Mouse (Mus musculus) embryonic stem cell, embryonic (primary cell): ENCODE measurements around the gene Cnot10.

Experiments
- CTCF ChIA-PET, 4 experiments: fragments of 300-600 bp in 2 of 4; fragments of 350-600 bp in 2 of 4; sonication (Branson Sonifier 250); formaldehyde crosslinking; loops; one replicate each; lab custom pipeline; 2022; ENCODE audit warnings: inconsistent platforms in 2 of 4; lab: Charles Lee
- POLR2A ChIA-PET, 4 experiments: fragments of 300-600 bp in 2 of 4; fragments of 350-600 bp in 2 of 4; sonication (Branson Sonifier 250); formaldehyde crosslinking; loops; one replicate each; lab custom pipeline; 2022; ENCODE audit warnings: antibody characterized with exemption in 4 of 4, inconsistent platforms in 1 of 4; lab: Charles Lee

Gene Cnot10

DNA sequence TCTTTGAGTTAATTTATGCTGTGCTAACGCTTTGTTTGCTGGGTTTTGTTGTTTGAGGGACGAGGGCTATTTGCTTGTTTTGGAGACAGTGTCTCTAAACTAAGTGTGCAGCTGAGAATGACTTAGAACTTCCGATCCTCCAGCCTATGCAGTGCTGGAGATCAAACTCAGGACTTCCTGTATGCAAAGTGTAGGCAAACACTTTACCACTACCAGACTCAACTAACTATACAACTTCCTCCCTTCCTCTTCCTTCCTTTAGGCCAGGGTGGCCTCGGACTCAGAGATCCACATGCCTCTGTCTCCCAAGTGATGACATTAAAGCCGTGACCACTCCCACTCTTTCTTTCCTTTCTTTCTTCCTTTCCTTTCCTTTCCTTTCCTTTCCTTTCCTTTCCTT is 66.5 kb downstream of the Cnot10 start:
- CTCF ChIA-PET: interaction anchor here in 1 of 4 experiments (0.7 kb wide), 1 partner anchor 40 kb away, joined by 7 read pairs; no protein-coding TSS in a partner anchor
- POLR2A ChIA-PET: interaction anchor here in 1 of 4 experiments (0.7 to 11.5 kb wide), 3 partner anchors 8 to 547 kb away, joined by 3 to 118 read pairs (median 4); no protein-coding TSS in a partner anchor

- ChIA-PET CTCF (interaction anchor here (0.6 to 1.7 kb wide), 10 partner anchors 9 to 181 kb away, joined by 3 to 10 read pairs (median 3); no protein-coding TSS in a partner anchor), POLR2A (interaction anchor here in 3 of 4 experiments (0.5 to 11.5 kb wide), 42 partner anchors 9 to 506 kb away, joined by 3 to 118 read pairs (median 5); partner anchors contain the start of genes C130032M10Rik (in 1 of the 3) and Ccr4 (in 1 of the 3))
Measured at GRCm38 (mm10) chr9:114568682-114569474, 71.1 kb downstream of the Cnot10 start.

DNA sequence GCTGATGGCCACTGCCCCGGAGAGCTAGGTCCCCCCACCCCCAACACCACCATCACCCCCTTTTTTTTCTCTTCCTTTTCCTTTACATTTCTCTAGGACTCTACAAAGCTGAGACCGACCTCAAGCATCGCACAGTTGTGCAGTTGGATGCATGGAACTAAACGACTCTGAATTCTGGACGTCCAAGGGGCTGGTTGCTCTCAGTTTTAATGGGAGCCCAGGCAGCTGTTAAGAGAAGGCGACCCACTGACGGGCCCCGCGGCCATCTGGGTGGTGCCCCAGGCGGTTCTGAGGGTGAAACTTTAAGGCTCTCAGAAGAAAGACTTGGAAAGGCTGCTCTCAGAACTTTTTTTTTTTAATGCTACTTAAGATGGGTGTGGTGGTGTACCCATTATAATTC is 75.3 kb downstream of the Cnot10 start:
- ChIA-PET CTCF (interaction anchor here in 3 of 4 experiments (0.6 to 2.2 kb wide), 10 partner anchors 8 to 173 kb away, joined by 3 to 8 read pairs (median 4); partner anchors contain the start of gene Cmtm6 (in 1 of the 3)), POLR2A (interaction anchor here (0.6 to 11.5 kb wide), 49 partner anchors 8 to 369 kb away, joined by 3 to 118 read pairs (median 4); partner anchors contain the start of gene Gpd1l (in 1 of the 4))

DNA sequence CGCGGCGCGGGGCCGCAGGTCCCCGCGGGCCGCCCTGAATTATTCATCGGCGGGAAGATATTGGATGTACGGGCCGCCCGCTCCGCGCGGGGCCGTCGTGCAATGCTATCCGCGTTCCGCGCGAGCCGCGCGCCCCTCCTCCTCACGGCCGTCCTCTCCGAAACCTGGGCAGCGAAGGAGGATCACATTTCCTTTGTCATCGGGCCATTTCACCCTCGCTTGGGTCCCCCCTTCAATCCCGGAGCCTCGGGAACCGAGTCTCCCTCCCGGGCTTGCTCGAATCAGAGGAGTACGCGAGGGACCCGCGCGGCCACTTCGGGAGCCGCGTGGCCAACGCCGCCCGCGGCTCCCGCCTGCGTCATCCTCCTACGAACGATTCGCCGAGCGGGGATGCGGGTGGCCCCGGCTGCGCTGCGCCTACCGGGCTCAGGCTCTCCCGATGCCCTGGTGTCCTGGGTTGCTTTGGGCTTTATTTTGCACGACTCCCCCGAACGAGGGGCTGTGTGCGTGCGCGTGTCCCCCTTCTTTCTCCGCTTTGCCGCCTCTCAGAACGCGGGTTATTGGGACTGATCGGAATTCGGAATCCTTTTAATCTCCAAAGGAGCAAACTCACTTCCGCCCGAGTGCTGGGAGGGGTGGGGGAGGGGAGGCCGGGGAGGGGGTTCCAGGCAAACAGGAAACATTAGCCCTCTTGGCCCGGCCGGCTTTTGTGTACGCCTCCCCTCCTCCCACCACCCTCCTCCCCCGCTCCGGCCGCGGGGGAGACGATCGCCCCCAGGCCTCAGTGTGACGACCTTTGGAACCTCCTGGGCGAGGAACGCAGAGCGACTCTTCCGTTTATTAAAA is 76.0 kb downstream of the Cnot10 start, which contains the start of gene Trim71:
Gene Trim71 (minus strand): TSS at position 609 of the 846 bp plus-strand sequence.
- ChIA-PET CTCF (interaction anchor here in 3 of 4 experiments (0.6 to 2.2 kb wide), 8 partner anchors 17 to 172 kb away, joined by 3 to 8 read pairs (median 4); partner anchors contain the start of gene Cmtm6 (in 1 of the 3)), POLR2A (interaction anchor here (0.6 to 11.5 kb wide), 49 partner anchors 7 to 761 kb away, joined by 3 to 118 read pairs (median 4); partner anchors contain the start of gene Gpd1l (in 1 of the 4))

- CTCF ChIA-PET: interaction anchor here in 1 of 4 experiments (0.7 kb wide), 1 partner anchor 113 kb away, joined by 4 read pairs; no protein-coding TSS in a partner anchor
- POLR2A ChIA-PET: interaction anchor here (0.6 to 2.4 kb wide), 18 partner anchors 8 to 760 kb away, joined by 3 to 14 read pairs (median 4); no protein-coding TSS in a partner anchor
Measured at GRCm38 (mm10) chr9:114562919-114563751, 76.8 kb downstream of the Cnot10 start.

DNA sequence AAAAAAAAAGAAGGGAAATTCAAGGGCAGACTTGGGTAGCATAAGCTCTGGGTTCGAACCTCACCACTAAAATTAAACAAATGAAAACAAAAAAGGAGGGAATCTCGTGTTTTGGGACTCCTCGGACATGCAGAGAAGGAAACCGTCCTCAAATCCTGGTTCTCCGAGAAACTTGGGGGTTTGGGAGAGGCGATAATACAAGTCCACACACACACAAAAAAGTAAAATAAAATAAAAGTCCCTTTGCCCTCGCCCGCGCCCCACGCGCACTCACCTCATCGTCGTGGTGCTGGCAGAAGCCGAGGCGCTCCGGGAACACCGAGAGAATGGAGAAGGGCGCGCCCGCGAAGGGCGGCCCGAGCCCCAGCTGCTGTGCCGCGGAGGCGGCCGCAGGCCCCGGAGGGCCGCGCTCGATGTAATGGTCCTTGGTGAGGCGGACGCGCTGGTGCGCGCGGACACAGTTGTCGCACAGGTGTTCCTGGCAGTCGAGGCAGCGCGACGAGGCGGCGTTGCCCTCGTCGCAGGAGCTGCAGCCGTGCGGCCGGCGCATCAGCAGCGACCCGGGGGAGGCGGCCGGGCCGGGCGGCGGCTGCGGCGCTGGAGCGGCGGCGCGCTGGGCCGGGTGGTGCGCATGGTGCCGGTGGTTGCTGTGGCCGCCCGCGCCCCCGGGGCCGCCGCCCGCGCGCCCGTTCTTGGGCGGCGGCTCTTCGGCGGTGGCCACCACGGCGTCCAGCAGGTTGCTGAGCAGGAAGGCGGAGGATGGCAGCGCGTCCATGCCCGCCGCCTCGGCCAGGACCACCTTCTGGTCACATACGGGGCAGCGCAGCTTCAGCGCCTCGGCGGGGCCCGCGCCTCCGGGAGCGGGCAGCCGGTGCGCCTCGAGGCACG is 77.7 kb downstream of the Cnot10 start:
- CTCF ChIA-PET: no interaction called here
- POLR2A ChIA-PET: interaction anchor here in 3 of 4 experiments (0.7 to 2.4 kb wide), 11 partner anchors 8 to 59 kb away, joined by 3 to 14 read pairs (median 4); no protein-coding TSS in a partner anchor

- CTCF ChIA-PET: no interaction called here
- POLR2A ChIA-PET: interaction anchor here in 3 of 4 experiments (0.7 to 2.4 kb wide), 9 partner anchors 8 to 45 kb away, joined by 3 to 14 read pairs (median 5); no protein-coding TSS in a partner anchor
Measured at GRCm38 (mm10) chr9:114561671-114561971, 78.4 kb downstream of the Cnot10 start.

GRCm38 (mm10) chr9:114560771-114561670 is 79.0 kb downstream of the Cnot10 start:
- POLR2A ChIA-PET: interaction anchor here in 3 of 4 experiments (0.7 to 3.2 kb wide), 10 partner anchors 8 to 45 kb away, joined by 3 to 22 read pairs (median 6); no protein-coding TSS in a partner anchor
- CTCF ChIA-PET: interaction anchor here in 1 of 4 experiments (1.0 kb wide), 1 partner anchor 8 kb away, joined by 3 read pairs; no protein-coding TSS in a partner anchor

GRCm38 (mm10) chr9:114560141-114560540 is 79.8 kb downstream of the Cnot10 start:
- ChIA-PET CTCF (interaction anchor here in 2 of 4 experiments (1.0 to 1.2 kb wide), 2 partner anchors 9 to 24 kb away, joined by 3 read pairs; no protein-coding TSS in a partner anchor), POLR2A (interaction anchor here in 3 of 4 experiments (0.6 to 3.2 kb wide), 16 partner anchors 9 to 164 kb away, joined by 3 to 22 read pairs (median 4); no protein-coding TSS in a partner anchor)

DNA sequence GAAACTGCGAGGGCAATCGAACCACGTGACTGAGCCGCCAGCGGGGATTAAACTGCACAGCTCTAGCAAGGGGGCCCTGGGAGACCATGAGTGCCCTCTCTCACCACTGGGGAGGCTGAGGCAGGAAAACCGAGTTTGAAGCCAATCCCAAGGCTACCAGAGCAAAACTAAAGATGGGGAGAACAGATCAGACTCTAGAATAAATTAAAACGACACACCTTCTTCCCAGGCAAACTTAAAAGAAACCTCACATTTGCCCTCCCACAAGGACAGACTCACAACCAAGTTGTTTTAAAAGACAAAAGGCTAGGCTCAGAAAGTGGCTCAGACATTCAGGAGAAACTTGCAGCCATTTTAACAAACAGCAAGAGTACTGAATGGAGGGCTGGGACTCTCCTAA is 82.9 kb downstream of the Cnot10 start:
- POLR2A ChIA-PET: interaction anchor here (0.5 to 17.4 kb wide), 53 partner anchors 8 to 626 kb away, joined by 3 to 353 read pairs (median 7); partner anchors contain the start of genes C130032M10Rik (in 2 of the 4), Ccr4 (in 2 of the 4), Trim71 (in 2 of the 4) and Ubp1 (in 1 of the 4)
- CTCF ChIA-PET: interaction anchor here in 3 of 4 experiments (0.6 to 2.0 kb wide), 11 partner anchors 9 to 39 kb away, joined by 3 to 11 read pairs (median 5); no protein-coding TSS in a partner anchor

DNA sequence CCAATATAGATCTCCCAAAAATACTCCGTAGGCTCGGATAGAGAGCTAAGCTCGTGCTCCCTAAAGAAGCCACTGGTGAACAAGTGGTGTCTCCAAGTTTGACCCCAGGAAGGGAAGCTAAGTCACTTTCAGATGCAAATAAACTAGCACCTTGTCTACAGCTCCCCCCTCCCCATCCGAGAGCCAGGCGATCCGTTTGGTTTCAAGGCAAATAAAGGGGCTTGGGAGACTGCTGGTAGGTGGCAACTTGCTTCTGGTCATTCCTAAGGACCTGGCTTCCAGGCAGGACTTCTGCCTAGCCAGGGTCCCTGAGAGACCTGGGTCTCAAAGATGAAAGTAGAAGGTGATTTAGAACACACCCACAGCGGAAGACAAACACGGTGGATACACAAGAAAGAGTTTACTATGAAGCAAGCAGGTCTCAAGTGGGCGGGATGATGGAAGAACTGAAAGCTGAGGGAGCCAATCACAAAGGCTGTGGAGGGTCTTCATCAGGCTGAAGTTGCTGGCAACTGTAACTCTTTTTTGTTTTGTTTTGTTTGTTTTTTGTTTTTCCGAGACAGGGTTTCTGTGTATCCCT is 83.6 kb downstream of the Cnot10 start:
- ChIA-PET CTCF (interaction anchor here (0.5 to 2.0 kb wide), 21 partner anchors 8 to 176 kb away, joined by 3 to 11 read pairs (median 4); no protein-coding TSS in a partner anchor), POLR2A (interaction anchor here (0.5 to 17.4 kb wide), 71 partner anchors 9 to 706 kb away, joined by 3 to 353 read pairs (median 6); partner anchors contain the start of genes C130032M10Rik (in 2 of the 4), Ccr4 (in 2 of the 4), Trim71 (in 2 of the 4) and Ubp1 (in 1 of the 4))

DNA sequence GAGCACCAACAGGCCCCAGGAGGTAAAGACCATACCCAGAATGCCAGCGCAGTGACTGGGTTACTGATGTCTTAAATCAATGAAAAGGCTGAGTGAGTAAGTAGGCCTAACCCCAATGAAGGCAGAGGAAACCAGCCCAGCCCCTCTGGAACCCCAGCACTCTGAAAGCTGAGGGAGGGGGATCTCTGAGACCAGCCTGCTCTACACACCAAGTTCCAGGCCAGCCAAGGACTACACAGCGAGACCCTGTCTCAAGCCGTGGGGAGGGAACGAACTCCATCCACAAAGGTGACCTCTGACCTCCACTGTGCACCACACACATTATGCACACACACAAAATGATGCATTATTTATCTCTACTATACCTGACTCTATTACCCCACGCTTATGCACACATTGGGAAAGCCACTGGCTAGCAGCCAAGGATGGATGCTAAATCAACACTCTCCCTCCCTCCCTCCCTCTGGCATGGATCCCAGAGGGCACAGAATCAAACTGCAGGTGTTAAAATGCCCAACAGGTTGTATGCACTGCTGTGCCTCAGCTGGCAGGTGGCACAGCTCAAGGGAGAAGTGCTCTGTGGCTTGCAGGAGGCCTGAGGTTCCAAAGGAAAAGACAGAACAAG is 85.5 kb downstream of the Cnot10 start:
- POLR2A ChIA-PET: interaction anchor here (0.6 to 17.4 kb wide), 33 partner anchors 7 to 55 kb away, joined by 3 to 353 read pairs (median 5); partner anchors contain the start of genes C130032M10Rik (in 1 of the 4) and Trim71 (in 1 of the 4)
- CTCF ChIA-PET: interaction anchor here in 3 of 4 experiments (0.6 to 1.7 kb wide), 6 partner anchors 19 to 588 kb away, joined by 3 to 7 read pairs (median 4); no protein-coding TSS in a partner anchor

DNA sequence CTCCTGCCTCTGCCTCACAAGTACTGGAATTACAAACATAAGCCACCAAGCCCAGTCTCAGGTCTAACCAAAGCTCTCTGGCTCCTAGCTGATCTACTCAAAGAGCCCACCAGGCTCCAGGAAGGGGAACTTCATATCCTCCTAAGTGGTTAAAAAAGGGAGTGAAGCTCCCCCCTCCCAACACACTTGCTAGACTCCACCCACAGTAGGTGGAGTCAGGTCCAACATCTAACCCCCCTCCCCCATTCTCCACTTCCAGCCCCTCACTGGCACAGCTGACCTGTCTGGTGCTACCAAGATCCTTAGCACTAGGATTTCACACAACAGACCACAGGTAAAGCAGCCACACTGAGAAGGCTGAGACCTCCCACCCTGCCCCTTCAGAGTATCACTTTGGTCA is 86.2 kb downstream of the Cnot10 start:
- CTCF ChIA-PET: interaction anchor here in 2 of 4 experiments (0.7 to 1.7 kb wide), 5 partner anchors 19 to 27 kb away, joined by 3 to 7 read pairs (median 5); no protein-coding TSS in a partner anchor
- POLR2A ChIA-PET: interaction anchor here (0.6 to 17.4 kb wide), 28 partner anchors 8 to 149 kb away, joined by 3 to 353 read pairs (median 4); partner anchors contain the start of genes C130032M10Rik (in 1 of the 4), Ccr4 (in 1 of the 4) and Trim71 (in 1 of the 4)
